Mouse (Mus musculus) liver, embryonic 11.5 days (tissue): Measurements from ENCODE around the gene Insc. TPM values are rescaled to one million over a fixed set of nuclear protein-coding genes. Genes with fewer than 3 reads are reported as not detected.

Source experiments
- ATAC-seq: fragments of 200-750 bp; cut with Nextera tagmentation; replicated peaks from 2 replicates; pipeline ENCODE4 v1.8.0; 2017; ENCODE audit warnings: moderate number of reproducible peaks, mild to moderate bottlenecking, moderate TSS enrichment, moderate library complexity; ENCODE audit not compliant: low FRiP score
- DNase-seq: peaks from one replicate; pipeline ENCODE4 v3.0.0-alpha.2; 2017; ENCODE audit warnings: low spot score
- H3K27ac ChIP-seq: fragments of 300-500 bp; sonication (generic); 2 replicates; pipeline ENCODE4 v1.5.1; 2014; ENCODE audit warnings: mild to moderate bottlenecking, low read depth, low read length, control low read depth
- H3K27me3 ChIP-seq: fragments of 300-500 bp; sonication (generic); replicated peaks from 2 replicates; pipeline ENCODE4 v1.6.1; 2014; ENCODE audit warnings: low read length, mixed read lengths; ENCODE audit not compliant: control insufficient read depth, insufficient read depth
- H3K36me3 ChIP-seq: fragments of 300-500 bp; sonication (generic); 2 replicates; pipeline ENCODE4 v1.6.1; 2014; ENCODE audit warnings: mild to moderate bottlenecking, low read length, moderate library complexity, mixed read lengths; ENCODE audit not compliant: control insufficient read depth, insufficient read depth
- H3K4me1 ChIP-seq: fragments of 300-500 bp; sonication (generic); replicated peaks from 2 replicates; pipeline ENCODE4 v1.6.1; 2014; ENCODE audit warnings: low read length, mixed read lengths; ENCODE audit not compliant: control insufficient read depth, insufficient read depth
- H3K4me2 ChIP-seq: fragments of 300-500 bp; sonication (generic); 2 replicates; pipeline ENCODE4 v1.6.1; 2014; ENCODE audit warnings: mild to moderate bottlenecking, control low read depth, moderate library complexity
- H3K4me3 ChIP-seq: fragments of 300-500 bp; sonication (generic); 2 replicates; pipeline ENCODE4 v1.5.1; 2014; ENCODE audit warnings: low read depth, low read length, control low read depth
- H3K9ac ChIP-seq: fragments of 300-500 bp; sonication (generic); 2 replicates; pipeline ENCODE4 v1.6.1; 2014; ENCODE audit warnings: low read depth, low read length, control low read depth
- H3K9me3 ChIP-seq: fragments of 300-500 bp; sonication (generic); 2 replicates; pipeline ENCODE4 v1.6.1; 2016; ENCODE audit warnings: low read length, inconsistent platforms, mixed read lengths; ENCODE audit not compliant: control insufficient read depth
- WGBS: fragments of 180-500 bp; shearing (Covaris S2); extraction: QIAGEN DNeasy Blood & Tissue Kit; methylation state at CpG from one replicate; pipeline ENCODE4 v1.1.7; 2014; 5-methylcytosine and 5-hydroxymethylcytosine counted together
- polyA plus RNA-seq: library from polyadenylated mRNA; unstranded; fragments of >200 nt; fragmentation: Nextera tagmentation; extraction: Ambion mirVana; gene quantifications from 2 replicates; pipeline ENCODE4 v1.2.1, GENCODE M21; 2014

Gene Insc
- polyA plus RNA-seq, 1 experiment from 2014 or later: 2.3 TPM

DNA sequence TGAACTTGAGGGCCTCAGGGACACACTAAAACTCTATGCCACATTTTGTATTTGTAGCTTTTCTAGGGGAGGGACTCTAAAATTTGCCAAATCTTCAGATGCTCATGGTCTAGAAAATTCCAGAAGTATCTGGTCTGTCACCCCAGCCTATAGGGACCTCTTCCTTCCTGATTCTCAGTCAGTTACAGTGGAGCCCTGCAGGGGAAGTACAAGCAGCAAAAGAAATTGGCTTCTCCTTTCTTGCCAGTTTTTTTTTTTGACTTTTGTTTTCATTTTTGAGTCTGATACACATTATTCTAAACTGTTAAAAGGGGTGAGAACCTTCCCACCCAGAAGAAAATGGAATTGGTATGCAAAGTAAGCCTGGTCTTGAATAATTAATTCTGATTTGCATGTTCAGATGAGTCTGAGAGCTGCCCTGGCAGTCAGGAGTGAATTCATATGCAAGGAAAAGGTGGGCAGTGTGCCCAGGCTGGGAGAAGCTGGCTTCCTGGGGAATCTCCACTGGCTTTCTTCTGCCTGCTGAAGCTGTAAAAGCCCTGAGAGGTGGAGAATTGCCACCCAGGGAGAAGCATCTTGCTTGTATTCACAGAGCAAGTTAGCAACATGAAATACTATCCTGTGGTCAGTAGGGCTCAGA lies 149.2 kb downstream of the Insc start:
- Histone ChIP-seq H3K4me1 (no peaks in the 10 kb centered on the region; the same call in 1 of the 2 replicates), H3K4me2 (no peak overlapping the region), H3K9me3 (no peaks in the 10 kb centered on the region), H3K27me3 (no peaks in the 10 kb centered on the region), H3K4me3 (no peak overlapping the region), H3K36me3 (no peaks in the 10 kb centered on the region), H3K9ac (no peak overlapping the region), H3K27ac (no peak overlapping the region)
- ATAC-seq: no peak
- no peak for DNase-seq

DNA sequence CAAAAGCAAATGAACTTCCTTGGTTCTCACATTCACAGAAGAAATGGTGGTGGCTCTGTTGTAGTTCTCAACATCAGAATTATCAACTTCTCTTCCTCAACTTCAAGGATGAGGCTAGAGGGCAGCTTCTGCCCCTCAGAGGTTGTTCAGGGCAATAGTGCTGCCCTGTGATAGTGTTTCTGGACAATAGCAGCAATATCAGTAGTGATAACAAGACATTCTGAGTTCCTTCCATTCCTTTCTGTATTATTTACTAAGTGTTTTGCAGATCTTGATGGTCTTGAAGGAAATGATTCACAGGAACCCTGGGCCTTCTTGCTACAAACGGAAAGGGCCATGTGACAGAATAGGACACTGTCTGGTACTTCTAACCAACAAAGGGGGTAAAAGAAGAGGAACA lies 150.4 kb downstream of the Insc start:
- H3K9ac ChIP-seq: no peak overlapping the region
- H3K4me1 ChIP-seq: no peaks in the 10 kb centered on the region; the same call in 1 of the 2 replicates
- no peaks in the 10 kb centered on the region for H3K36me3 ChIP-seq
- no peak for DNase-seq
- H3K9me3 ChIP-seq: no peaks in the 10 kb centered on the region
- no peak overlapping the region for H3K4me2 ChIP-seq
- no peaks in the 10 kb centered on the region for H3K27me3 ChIP-seq
- ATAC-seq: no peak
- no peak overlapping the region for H3K27ac ChIP-seq
- no peak overlapping the region for H3K4me3 ChIP-seq
- 61% methylated on average over 1 of the region's 1 CpGs for WGBS

DNA sequence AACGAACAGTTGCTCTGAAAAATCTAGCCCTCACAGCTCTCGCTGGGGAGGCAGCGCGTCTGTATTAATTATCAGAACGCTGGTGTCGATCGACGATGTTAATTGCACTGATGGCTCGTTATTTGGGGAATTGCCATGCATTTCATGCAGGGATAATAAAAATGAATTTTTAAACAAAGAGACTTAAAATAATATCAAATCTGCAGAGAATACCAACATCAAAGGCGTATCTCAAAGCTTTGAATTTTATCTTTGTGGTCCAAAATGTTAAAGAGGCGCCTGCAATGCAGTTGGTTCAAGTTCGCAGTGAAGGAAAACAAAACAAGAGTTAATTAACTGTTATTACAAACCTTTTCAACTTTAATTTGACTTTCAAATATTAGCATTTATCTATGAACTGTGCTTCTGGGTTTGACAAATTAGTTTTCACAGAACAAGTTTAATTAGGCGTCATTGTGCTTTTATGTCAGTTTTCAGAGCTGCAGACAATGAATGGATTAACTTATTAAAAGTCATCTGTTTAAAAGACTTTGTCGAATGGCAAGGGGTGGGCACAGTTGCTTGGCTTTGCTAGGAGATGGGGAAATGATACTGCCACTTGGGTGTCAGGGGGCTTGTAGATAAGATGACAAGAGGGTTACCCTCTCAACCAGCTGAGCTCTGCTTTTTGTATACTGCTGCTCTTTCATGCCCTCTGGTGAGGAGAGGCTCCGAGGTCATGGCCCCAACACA lies 153.6 kb downstream of the Insc start:
- no peaks in the 10 kb centered on the region for H3K27me3 ChIP-seq
- no peak for ATAC-seq
- H3K4me3 ChIP-seq: no peak overlapping the region
- no peak overlapping the region for H3K9ac ChIP-seq
- DNase-seq: no peak
- H3K9me3 ChIP-seq: no peaks in the 10 kb centered on the region
- no peaks in the 10 kb centered on the region for H3K36me3 ChIP-seq
- H3K4me2 ChIP-seq: no peak overlapping the region
- no peak overlapping the region for H3K27ac ChIP-seq
- WGBS: 80% methylated on average over 15 of the region's 15 CpGs
- no peaks in the 10 kb centered on the region; the same call in 1 of the 2 replicates for H3K4me1 ChIP-seq

Other genes with a start within 250 kb of the Insc start
- 0.80 and 1.2 TPM in 2 replicates for gene Cyp2r1, start 180.7 kb upstream of the Insc start, polyA plus RNA-seq
- 0.35 and 1.4 TPM in 2 replicates for gene Calca, start 107.3 kb upstream of the Insc start, polyA plus RNA-seq
- not detected in 2 replicates for gene Calcb, start 25.1 kb upstream of the Insc start, polyA plus RNA-seq